Mouse (Mus musculus): ENCODE data around the gene Ppp4r1.

DNA sequence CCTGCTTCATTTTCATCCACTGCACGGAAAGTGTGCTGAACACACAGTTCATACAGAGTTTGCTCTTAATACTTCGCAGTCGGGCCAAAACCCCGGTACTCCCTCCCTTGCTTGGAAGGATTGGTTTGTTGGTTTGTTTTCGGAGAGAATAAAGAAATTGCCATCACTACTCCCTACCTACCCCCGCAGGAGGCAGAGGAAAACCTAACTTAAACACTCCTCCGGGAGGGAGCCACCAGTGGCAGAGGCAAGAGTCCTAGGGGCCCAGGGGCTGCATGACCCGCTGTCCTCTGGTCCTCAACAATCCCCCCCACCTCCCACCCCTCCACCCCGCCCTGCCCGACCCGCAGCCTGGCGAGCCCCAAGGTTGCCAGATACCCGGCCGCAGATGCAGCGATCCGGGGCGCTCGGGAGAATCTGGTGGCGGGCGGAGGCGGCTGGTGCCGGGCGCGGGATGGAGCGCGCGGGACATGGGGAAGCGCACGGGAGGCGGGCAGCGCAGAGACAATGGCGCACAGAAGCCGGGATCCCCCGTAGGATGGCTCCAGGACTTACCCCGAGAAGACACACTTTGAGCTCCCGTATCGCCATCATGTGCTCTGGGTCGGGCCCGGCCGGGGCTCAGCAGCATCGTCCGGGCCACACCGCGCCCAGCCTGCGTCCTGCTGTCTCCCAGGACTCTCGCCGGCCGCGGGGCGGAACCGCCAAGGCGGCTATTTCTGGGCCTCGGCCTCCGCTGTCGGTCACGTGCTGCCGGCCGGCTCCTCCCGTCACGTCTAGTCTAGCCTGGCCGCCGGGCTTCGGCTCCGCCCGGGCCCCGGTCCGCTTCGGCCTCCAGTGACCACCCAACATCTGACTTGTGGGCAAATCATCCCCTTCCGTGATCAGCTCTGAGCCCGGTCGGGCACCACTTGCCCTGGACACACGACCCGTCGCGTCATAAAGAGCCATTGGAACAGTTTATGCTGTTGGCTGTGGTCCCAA lies 10.1 kb upstream of the Ppp4r1 start, which contains the start of gene Rab31:
- no peak for TF ChIP-seq CTCF (IDR thresholded peaks at IDR 0.05; ENCODE audit: insufficient read depth, low read length)
- peak; percentile 64; the same call in 1 of the 2 replicates for TF ChIP-seq POLR2A (IDR thresholded peaks at IDR 0.05; ENCODE audit: borderline replicate concordance, extremely low read depth, low read depth, low read length)

Data from lung, adult 2 months (tissue).